Mouse (Mus musculus) kidney, embryonic 15.5 days (tissue): ENCODE data around the gene Aspm. TPM values are rescaled to one million over a fixed set of nuclear protein-coding genes. Genes with fewer than 3 reads are reported as not detected.
"Not testable (repeated sequence)": the region's sequence is repeated elsewhere in the genome, so short reads cannot be mapped to it uniquely, and the experiment has no call there.

ENCODE experiments used
- ATAC-seq: fragments of 200-750 bp; cut with Nextera tagmentation; replicated peaks from 2 replicates; pipeline ENCODE4 v1.8.0; 2017; ENCODE audit warnings: moderate TSS enrichment; ENCODE audit not compliant: low FRiP score
- H3K27ac ChIP-seq: fragments of 300-500 bp; sonication (generic); 2 replicates; pipeline ENCODE4 v1.5.1; 2015; ENCODE audit warnings: mild to moderate bottlenecking, inconsistent platforms
- H3K27me3 ChIP-seq: fragments of 300-500 bp; sonication (generic); 2 replicates; pipeline ENCODE4 v1.6.1; 2015; ENCODE audit warnings: inconsistent platforms
- H3K36me3 ChIP-seq: fragments of 300-500 bp; sonication (generic); 2 replicates; pipeline ENCODE4 v1.6.1; 2015; ENCODE audit warnings: inconsistent platforms
- H3K4me1 ChIP-seq: fragments of 300-500 bp; sonication (generic); 2 replicates; pipeline ENCODE4 v1.6.1; 2015; ENCODE audit warnings: inconsistent platforms
- H3K4me2 ChIP-seq: fragments of 300-500 bp; sonication (generic); 2 replicates; pipeline ENCODE4 v1.6.1; 2015; ENCODE audit warnings: moderate library complexity, mild to moderate bottlenecking, inconsistent platforms
- H3K4me3 ChIP-seq: fragments of 300-500 bp; sonication (generic); replicated peaks from 2 replicates; pipeline ENCODE4 v1.5.1; 2015; ENCODE audit warnings: mild to moderate bottlenecking, inconsistent platforms
- H3K9ac ChIP-seq: fragments of 300-500 bp; sonication (generic); 2 replicates; pipeline ENCODE4 v1.6.1; 2015; ENCODE audit warnings: mild to moderate bottlenecking, inconsistent platforms
- H3K9me3 ChIP-seq: fragments of 300-500 bp; sonication (generic); replicated peaks from 2 replicates; pipeline ENCODE4 v1.6.1; 2016; ENCODE audit warnings: inconsistent platforms
- WGBS: fragments of 180-500 bp; shearing (Covaris S2); methylation state at CpG from one replicate; pipeline ENCODE4 v1.1.7; 2015; ENCODE audit warnings: mixed read lengths; 5-methylcytosine and 5-hydroxymethylcytosine counted together
- polyA plus RNA-seq: library from polyadenylated mRNA; unstranded; fragments of >200 nt; fragmentation: Nextera tagmentation; extraction: Ambion mirVana; gene quantifications from 2 replicates; pipeline ENCODE4 v1.2.1, GENCODE M21; 2015

Gene Aspm
- polyA plus RNA-seq = 15.8 and 16.7 TPM in 2 replicates

GRCm38 (mm10) chr1:139454340-139455225, at the start of gene Aspm:
TSS of gene Aspm (plus strand) at chr1:139454772.
- Histone ChIP-seq H3K9ac (peak within 1 kb of the TSS; percentile 66), H3K36me3 (peaks cover 24% of the 10 kb centered on the region), H3K4me2 (peak within 1 kb of the TSS; percentile 74), H3K4me3 (peak within 1 kb of the TSS; percentile 79), H3K27me3 (no peaks in the 10 kb centered on the region), H3K27ac (peak within 1 kb of the TSS; percentile 77), H3K9me3 (no peaks in the 10 kb centered on the region), H3K4me1 (peaks cover 24% of the 10 kb centered on the region)
- under 1% methylated on average over 65 of the region's 65 CpGs for whole genome bisulfite sequencing
- ATAC-seq = peak; percentile 99

GRCm38 (mm10) chr1:139405766-139406165, 48.8 kb upstream of the Aspm start:
- no peak overlapping the region for H3K4me2 ChIP-seq
- H3K27ac ChIP-seq = no peak overlapping the region
- H3K36me3 ChIP-seq = no peaks in the 10 kb centered on the region
- ATAC-seq = no peak
- no peak overlapping the region for H3K4me3 ChIP-seq
- H3K9me3 ChIP-seq = no peaks in the 10 kb centered on the region
- no peaks in the 10 kb centered on the region for H3K27me3 ChIP-seq
- no peaks in the 10 kb centered on the region for H3K4me1 ChIP-seq
- no peak overlapping the region for H3K9ac ChIP-seq

- WGBS = 58% methylated on average over 5 of the region's 5 CpGs
- ATAC-seq = no peak
These were observed 46.9 kb upstream of the Aspm start for GRCm38 (mm10) chr1:139407701-139408100.

GRCm38 (mm10) chr1:139412365-139412764, 42.2 kb upstream of the Aspm start:
- H3K27ac ChIP-seq, H3K27me3 ChIP-seq, H3K36me3 ChIP-seq, H3K4me3 ChIP-seq, H3K4me1 ChIP-seq, H3K9me3 ChIP-seq, ATAC-seq, H3K4me2 ChIP-seq, H3K9ac ChIP-seq: not testable (repeated sequence)
- 95% methylated on average over 2 of the region's 2 CpGs for WGBS

More at GRCm38 (mm10) chr1:139407701-139408100, 46.9 kb upstream of the Aspm start:
- Histone ChIP-seq H3K9me3 (no peaks in the 10 kb centered on the region), H3K4me2 (no peak overlapping the region), H3K27me3 (no peaks in the 10 kb centered on the region), H3K9ac (no peak overlapping the region), H3K36me3 (no peaks in the 10 kb centered on the region), H3K27ac (no peak overlapping the region), H3K4me1 (no peaks in the 10 kb centered on the region), H3K4me3 (no peak overlapping the region)

- no peak for ATAC-seq
- no peak overlapping the region for H3K4me2 ChIP-seq
- H3K27ac ChIP-seq = no peak overlapping the region
- WGBS = 80% methylated on average over 3 of the region's 3 CpGs
- H3K9me3 ChIP-seq = no peaks in the 10 kb centered on the region
- H3K4me1 ChIP-seq = no peaks in the 10 kb centered on the region
- H3K9ac ChIP-seq = no peak overlapping the region
- H3K27me3 ChIP-seq = no peaks in the 10 kb centered on the region
- H3K36me3 ChIP-seq = no peaks in the 10 kb centered on the region
- no peak overlapping the region for H3K4me3 ChIP-seq
These were observed 41.1 kb upstream of the Aspm start for GRCm38 (mm10) chr1:139413465-139413864.

GRCm38 (mm10) chr1:139421521-139421874, 33.1 kb upstream of the Aspm start:
- peak overlapping the region; percentile 67 for H3K4me3 ChIP-seq
- 11% methylated on average over 8 of the region's 8 CpGs for WGBS
- H3K9me3 ChIP-seq = no peaks in the 10 kb centered on the region
- H3K27ac ChIP-seq = no peak overlapping the region
- peak; percentile 31 for ATAC-seq
- peak overlapping the region; percentile 80 for H3K9ac ChIP-seq
- H3K27me3 ChIP-seq = no peaks in the 10 kb centered on the region
- peaks cover 27% of the 10 kb centered on the region for H3K4me1 ChIP-seq
- H3K4me2 ChIP-seq = peak overlapping the region; percentile 68
- H3K36me3 ChIP-seq = no peaks in the 10 kb centered on the region

GRCm38 (mm10) chr1:139421875-139422791, 32.4 kb upstream of the Aspm start, which contains the start of gene Zbtb41:
TSS of gene Zbtb41 (plus strand) at chr1:139422288.
- Histone ChIP-seq H3K9me3 (no peaks in the 10 kb centered on the region), H3K4me3 (peak within 1 kb of the TSS; percentile 67), H3K27me3 (no peaks in the 10 kb centered on the region), H3K9ac (peak within 1 kb of the TSS; percentile 80), H3K27ac (peak within 1 kb of the TSS; percentile 85), H3K4me2 (peak within 1 kb of the TSS; percentile 68), H3K36me3 (no peaks in the 10 kb centered on the region), H3K4me1 (peaks cover 27% of the 10 kb centered on the region)
- peak; percentile 98 for ATAC-seq
- under 1% methylated on average over 68 of the region's 88 CpGs for WGBS

GRCm38 (mm10) chr1:139422941-139423340, 31.6 kb upstream of the Aspm start:
- WGBS = 16% methylated on average over 10 of the region's 10 CpGs
- ATAC-seq = no peak
- Histone ChIP-seq H3K4me2 (peak overlapping the region; percentile 68), H3K9me3 (no peaks in the 10 kb centered on the region), H3K4me3 (peak overlapping the region; percentile 67), H3K27me3 (no peaks in the 10 kb centered on the region), H3K4me1 (peaks cover 27% of the 10 kb centered on the region), H3K27ac (peak overlapping the region; percentile 85), H3K9ac (peak overlapping the region; percentile 80), H3K36me3 (no peaks in the 10 kb centered on the region)

- no peak for ATAC-seq
- peak overlapping the region; percentile 80; the same call in 1 of the 2 replicates for H3K9ac ChIP-seq
- no peaks in the 10 kb centered on the region for H3K9me3 ChIP-seq
- H3K4me2 ChIP-seq = peak overlapping the region; percentile 68
- 59% methylated on average over 10 of the region's 10 CpGs for WGBS
- peak overlapping the region; percentile 67 for H3K4me3 ChIP-seq
- H3K4me1 ChIP-seq = peaks cover 27% of the 10 kb centered on the region
- no peaks in the 10 kb centered on the region for H3K27me3 ChIP-seq
- no peak overlapping the region for H3K27ac ChIP-seq
- H3K36me3 ChIP-seq = peaks cover 1% of the 10 kb centered on the region
These were observed 30.6 kb upstream of the Aspm start for GRCm38 (mm10) chr1:139423931-139424330.

- ATAC-seq = no peak
- Histone ChIP-seq H3K27me3 (no peaks in the 10 kb centered on the region), H3K9ac (0 out of 2 replicates have a peak overlapping the region, but pooled peaks have one; percentile 2), H3K27ac (no peak overlapping the region), H3K36me3 (peaks cover 11% of the 10 kb centered on the region), H3K4me3 (peak overlapping the region; percentile 34), H3K9me3 (no peaks in the 10 kb centered on the region), H3K4me1 (peaks cover 27% of the 10 kb centered on the region), H3K4me2 (peak overlapping the region; percentile 52)
- WGBS = 38% methylated on average over 3 of the region's 3 CpGs
These were observed 29.6 kb upstream of the Aspm start for GRCm38 (mm10) chr1:139425006-139425405.

GRCm38 (mm10) chr1:139438373-139438772, 16.2 kb upstream of the Aspm start:
- no peaks in the 10 kb centered on the region for H3K4me1 ChIP-seq
- H3K27me3 ChIP-seq = no peaks in the 10 kb centered on the region
- H3K27ac ChIP-seq = no peak overlapping the region
- peaks cover 58% of the 10 kb centered on the region for H3K36me3 ChIP-seq
- 0 out of 2 replicates have a peak, but pooled peaks have one; percentile 36 for ATAC-seq
- H3K4me3 ChIP-seq = no peak overlapping the region
- H3K9me3 ChIP-seq = no peaks in the 10 kb centered on the region
- no peak overlapping the region for H3K9ac ChIP-seq
- H3K4me2 ChIP-seq = no peak overlapping the region

GRCm38 (mm10) chr1:139443103-139443502, 11.5 kb upstream of the Aspm start:
- not testable (repeated sequence) for H3K4me3 ChIP-seq, H3K27me3 ChIP-seq, H3K27ac ChIP-seq, H3K9me3 ChIP-seq, H3K9ac ChIP-seq, ATAC-seq, H3K4me1 ChIP-seq, H3K4me2 ChIP-seq
- WGBS = 88% methylated on average over 9 of the region's 9 CpGs
- peaks cover 49% of the 10 kb centered on the region for H3K36me3 ChIP-seq
